Mouse (Mus musculus): ENCODE results near the gene Pnmt.
"Not testable (repeated sequence)": the region's sequence is repeated elsewhere in the genome, so short reads cannot be mapped to it uniquely, and the experiment has no call there.

Pnmt gene

GRCm38 (mm10) chr11:98358161-98359083, 27.8 kb upstream of the Pnmt start, which contains the start of gene Stard3:
Stard3 (plus strand) TSS chr11:98358368.
- DNase-seq (ENCODE audit: low spot score) = no peak

- DNase-seq (ENCODE audit: low spot score) = no peak
These were observed 25.3 kb upstream of the Pnmt start for GRCm38 (mm10) chr11:98360866-98361521.

DNA sequence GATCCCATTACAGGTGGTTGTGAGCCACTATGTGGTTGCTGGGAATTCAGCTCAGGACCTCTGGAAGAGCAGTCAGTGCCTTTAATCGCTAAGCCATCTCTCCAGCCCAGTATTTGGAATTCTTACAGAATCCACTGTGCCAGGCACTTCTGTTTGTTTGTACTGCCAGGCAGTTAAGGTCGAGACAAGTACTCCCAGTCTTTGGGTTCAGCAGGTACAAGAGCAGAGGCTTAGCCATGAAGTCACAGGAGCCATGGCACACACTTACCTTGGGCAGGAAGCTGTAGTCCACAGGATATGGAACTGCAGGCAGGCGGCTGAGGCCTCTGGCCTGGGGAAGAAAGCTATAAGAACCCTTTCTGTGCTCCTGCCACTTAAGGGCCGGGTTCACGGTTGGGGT, 22.4 kb upstream of the Pnmt start:
- DNase-seq (ENCODE audit: low spot score) = no peak

DNA sequence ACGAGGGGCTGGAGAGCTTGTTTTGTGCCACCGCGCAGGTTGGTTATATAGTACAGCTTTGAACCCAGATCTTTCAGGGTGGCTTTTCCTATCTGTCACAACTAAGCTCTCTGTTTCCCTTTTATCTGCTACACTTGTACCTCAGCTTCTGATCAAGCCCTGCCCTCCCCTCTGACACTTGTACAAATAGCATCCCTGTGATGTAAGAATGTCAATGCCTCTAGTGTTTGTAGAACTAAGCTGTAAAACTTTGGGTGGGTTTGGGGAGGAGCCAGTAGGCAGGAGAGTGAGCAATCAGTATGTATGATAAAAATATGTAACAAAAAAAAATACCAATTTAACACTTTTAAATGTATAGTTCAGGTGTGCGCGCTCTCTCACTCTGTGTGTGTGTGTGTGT, 21.8 kb upstream of the Pnmt start:
- no peak for DNase-seq (ENCODE audit: low spot score)

GRCm38 (mm10) chr11:98366290-98366689, 20.0 kb upstream of the Pnmt start:
- DNase-seq (ENCODE audit: low spot score) = no peak

- no peak for DNase-seq (ENCODE audit: low spot score)
These were observed 18.9 kb upstream of the Pnmt start for GRCm38 (mm10) chr11:98367171-98367862.

DNA sequence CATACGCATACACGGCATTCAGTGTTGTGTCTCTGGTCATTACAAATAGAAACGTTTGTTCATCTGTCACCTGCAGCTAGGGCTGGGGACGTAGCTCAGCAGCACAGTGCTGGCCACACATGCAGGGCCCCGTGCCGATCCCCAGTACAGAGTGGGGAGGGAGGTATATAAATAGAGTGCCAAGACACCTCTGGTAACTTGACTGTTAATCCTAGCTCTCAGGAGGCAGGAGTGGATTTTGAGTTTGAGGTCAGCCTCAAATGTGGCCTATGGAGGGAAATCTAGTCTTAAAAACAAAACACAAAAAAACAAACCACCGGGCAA, 18.4 kb upstream of the Pnmt start:
- DNase-seq (ENCODE audit: low spot score) = no peak

GRCm38 (mm10) chr11:98369337-98369736, 16.9 kb upstream of the Pnmt start:
- no peak for DNase-seq (ENCODE audit: low spot score)

GRCm38 (mm10) chr11:98370588-98370987, 15.7 kb upstream of the Pnmt start:
- DNase-seq (ENCODE audit: low spot score) = no peak

DNA sequence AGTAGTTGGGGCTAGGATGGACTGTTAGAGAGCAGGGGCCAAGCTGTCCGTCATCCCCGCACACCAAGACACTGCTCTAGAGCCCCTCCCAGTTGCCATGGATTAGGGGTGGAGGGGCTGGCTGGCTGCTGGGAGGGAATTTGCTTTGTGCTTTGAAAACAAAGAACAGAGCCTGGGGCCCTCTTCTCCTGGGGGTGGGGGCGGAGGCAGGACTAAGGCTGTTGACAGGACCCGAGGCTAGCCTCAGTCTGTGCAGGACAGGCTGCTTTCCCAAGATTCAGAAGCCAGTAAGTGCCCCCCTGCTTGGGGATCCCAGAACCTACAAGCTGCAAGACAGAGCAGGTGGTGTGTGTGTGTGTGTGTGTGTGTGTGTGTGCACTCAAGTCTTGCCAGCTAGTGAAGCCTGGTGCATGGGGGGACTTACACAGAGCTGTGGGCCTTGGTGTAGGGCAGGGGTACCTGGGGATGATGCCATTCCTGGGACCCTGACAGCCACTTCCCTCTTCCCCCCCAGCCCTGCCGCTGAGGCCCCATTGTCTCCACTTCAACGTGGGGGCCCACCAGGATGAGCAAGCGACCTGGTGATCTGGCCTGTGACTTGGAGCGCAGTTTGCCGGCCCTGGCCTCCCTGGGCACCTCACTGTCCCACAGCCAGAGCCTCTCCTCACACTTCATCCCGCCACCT, 14.6 kb upstream of the Pnmt start:
- no peak for DNase-seq (ENCODE audit: low spot score)

GRCm38 (mm10) chr11:98372406-98372805, 13.8 kb upstream of the Pnmt start:
- DNase-seq (ENCODE audit: low spot score) = no peak

- DNase-seq (ENCODE audit: low spot score) = no peak
These were observed 13.0 kb upstream of the Pnmt start for GRCm38 (mm10) chr11:98373244-98373643.

GRCm38 (mm10) chr11:98374266-98374665, 12.0 kb upstream of the Pnmt start:
- DNase-seq (ENCODE audit: low spot score) = no peak

GRCm38 (mm10) chr11:98376756-98377155, 9.5 kb upstream of the Pnmt start:
- no peak for DNase-seq (ENCODE audit: low spot score)

GRCm38 (mm10) chr11:98377787-98378186, 8.5 kb upstream of the Pnmt start:
- no peak for DNase-seq (ENCODE audit: low spot score)

DNA sequence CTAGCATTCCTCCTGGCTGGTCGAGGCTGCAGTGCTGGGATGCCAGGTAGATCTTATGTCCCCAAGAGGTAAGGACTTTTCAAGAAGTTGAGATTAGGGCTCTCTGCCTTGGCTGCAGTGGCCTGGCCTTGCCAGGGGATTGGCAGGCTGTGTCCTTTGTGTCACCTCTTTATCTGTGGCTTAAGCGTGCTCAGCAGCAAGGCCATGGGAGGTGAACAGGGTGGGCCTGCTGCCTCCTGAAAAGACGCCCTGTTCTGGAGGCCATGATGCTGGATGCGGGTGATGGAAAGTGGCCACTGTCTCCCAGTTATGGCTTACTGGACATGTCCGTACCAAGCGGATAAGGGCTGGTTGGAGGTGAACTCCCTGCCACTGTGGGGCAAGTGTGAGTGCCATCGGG, 6.9 kb upstream of the Pnmt start:
- DNase-seq (ENCODE audit: low spot score) = no peak

DNA sequence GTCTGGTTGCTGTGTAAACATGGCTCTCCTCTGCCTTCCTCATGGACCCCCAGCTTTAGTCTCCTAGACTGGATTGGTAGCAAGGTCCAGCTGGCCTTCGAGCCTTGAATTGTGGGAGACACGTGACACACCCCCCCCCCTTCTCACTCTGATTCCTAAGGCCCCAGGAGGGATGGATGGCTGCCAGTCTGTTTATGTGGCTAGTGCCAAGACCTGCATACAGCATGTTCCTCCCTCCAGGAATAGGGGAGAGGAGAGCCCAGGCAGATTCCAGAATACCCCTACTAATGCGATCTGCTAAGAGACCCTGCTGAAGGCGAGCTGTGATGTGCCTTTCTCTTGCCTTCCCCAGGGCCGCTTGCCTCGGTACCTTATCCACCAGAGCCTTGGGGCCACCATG, 6.1 kb upstream of the Pnmt start:
- no peak for DNase-seq (ENCODE audit: low spot score)

GRCm38 (mm10) chr11:98381651-98382050, 4.6 kb upstream of the Pnmt start:
- no peak for DNase-seq (ENCODE audit: low spot score)

- not testable (repeated sequence) for DNase-seq (ENCODE audit: low spot score)
These were observed 3.8 kb upstream of the Pnmt start for GRCm38 (mm10) chr11:98382405-98382804.

DNA sequence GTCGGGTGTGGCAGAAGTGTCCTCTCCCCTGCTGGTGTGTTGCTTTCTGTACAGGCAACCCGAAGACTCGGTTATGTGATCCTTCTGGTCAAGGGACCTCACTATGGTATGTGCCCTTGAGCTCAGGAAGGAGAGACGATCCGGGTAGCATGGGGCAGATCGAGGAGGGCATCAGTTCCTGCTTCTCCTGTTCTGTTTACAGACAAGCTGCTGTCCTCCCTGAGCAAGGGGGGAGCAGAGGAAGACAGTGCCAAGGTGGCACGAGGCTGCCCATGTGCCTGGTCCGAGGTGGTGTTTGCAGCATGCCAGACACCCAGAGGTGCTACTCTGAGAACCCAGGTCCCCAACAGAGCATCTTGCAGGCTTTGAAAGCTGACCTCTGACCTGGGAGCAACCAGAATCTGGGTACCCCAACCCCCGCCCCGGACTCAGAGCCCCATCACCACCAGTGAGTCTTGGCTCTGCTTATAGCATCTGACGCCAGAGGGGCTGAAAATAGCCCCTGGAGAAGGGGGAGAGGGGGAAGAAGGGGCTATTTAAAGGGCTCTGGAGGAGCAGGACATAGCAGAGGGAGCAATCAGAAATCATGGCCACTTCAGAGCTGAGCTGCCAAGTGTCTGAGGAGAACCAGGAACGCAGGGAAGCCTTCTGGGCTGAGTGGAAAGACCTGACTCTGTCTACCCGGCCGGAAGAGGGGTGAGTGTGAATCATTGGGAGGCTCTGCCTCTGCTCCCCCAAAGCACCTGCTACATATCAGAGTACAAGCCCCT, 2.8 kb upstream of the Pnmt start, which contains the start of gene Tcap:
Gene Tcap, plus strand, starts transcription at position 551 of the 770 bp plus-strand sequence.
- DNase-seq (ENCODE audit: low spot score) = no peak

- no peak for DNase-seq (ENCODE audit: low spot score)
These were observed 2.0 kb upstream of the Pnmt start for GRCm38 (mm10) chr11:98384216-98384615.

All from layer of hippocampus, adult 9-10 months (tissue).